Mouse (Mus musculus) urinary bladder, postnatal 14 days (tissue): ENCODE data around the gene Ech1.

Experiments
- DNase-seq: peaks from one replicate; pipeline ENCODE4 v3.0.0; 2021; ENCODE audit warnings: low spot score

The Ech1 gene

DNA sequence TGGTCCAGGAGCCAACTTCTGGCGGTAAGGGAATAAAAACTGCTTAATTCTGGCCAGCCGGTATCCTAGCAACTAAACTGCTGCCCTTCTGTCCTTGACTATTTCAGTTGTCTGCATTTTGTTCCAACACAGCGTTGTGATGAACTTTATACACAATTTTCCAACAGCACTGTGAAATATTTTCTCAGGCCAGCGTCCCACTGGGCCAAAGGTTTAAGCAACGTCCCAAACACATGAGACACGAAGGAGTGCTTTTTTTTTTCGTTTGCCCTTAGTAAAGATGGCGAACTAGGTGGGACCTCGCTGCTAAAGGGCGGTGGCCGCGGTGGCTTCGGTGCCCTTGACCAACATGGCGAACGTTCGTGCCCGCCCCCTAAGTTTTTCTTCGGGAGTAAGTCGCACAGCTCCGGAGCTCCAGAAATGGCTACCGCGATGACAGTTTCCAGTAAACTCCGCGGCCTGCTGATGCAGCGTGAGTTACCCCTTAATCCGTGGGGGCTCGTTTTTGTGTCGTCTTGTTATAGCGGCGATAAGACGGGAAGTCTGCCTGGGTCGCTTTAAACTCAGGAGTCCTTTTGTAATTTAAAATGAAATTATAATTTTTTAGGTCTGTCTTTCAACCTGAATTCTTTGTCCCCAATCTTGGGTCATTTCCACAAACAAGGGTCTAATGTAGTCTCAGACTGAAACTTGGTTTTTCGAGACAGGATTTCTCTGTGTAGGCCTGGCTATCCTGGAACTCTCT is at the start of gene Ech1:
Ech1 (plus strand) TSS at position 277 of the 745 bp plus-strand sequence.
- DNase-seq = peak; percentile 94

DNA sequence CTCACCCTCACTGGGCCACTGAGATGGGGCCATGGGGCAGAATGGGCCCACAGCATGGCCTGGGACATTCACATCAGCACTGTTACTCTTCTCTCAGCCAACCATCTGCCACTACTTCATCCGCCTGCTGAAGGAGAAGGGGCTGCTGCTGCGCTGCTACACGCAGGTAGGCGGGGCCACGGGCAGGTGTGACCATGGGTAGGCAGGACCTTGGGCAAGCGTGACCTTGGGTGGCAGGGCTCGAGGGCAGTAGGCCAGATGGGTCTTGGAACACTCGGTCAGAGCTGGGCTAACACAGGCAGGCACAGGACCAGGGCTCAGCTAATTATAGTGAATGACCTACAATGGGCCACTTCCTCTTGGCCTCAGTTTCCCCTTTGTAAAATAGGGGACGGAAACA is 46.2 kb upstream of the Ech1 start:
- DNase-seq = no peak

- DNase-seq = peak; percentile 92
Observed at GRCm38 (mm10) chr7:28780067-28780658, 44.9 kb upstream of the Ech1 start.

GRCm38 (mm10) chr7:28780857-28781256 is 44.2 kb upstream of the Ech1 start:
- DNase-seq = no peak

- no peak for DNase-seq
Observed at GRCm38 (mm10) chr7:28781261-28781663, 43.8 kb upstream of the Ech1 start.

DNA sequence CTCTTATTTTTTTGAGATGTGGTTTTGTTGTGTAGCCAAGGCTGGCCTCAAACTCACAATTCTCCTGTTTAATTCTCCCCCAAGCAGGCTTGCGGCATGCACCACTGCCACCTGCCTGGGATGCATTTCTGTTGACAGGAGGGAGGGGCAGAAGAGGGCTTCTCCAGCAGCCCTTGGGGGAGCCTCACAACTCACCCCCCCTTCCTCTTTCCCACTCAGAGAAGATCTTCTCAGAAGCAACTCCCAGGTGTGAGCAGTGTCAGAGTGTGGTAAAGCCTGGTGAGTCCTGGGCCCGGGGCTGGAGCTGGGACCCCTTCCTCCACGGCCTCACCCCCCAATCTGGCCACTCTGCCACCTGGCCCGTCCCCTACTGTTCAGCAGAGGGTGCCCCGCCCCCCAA is 39.9 kb upstream of the Ech1 start:
- no peak for DNase-seq

DNA sequence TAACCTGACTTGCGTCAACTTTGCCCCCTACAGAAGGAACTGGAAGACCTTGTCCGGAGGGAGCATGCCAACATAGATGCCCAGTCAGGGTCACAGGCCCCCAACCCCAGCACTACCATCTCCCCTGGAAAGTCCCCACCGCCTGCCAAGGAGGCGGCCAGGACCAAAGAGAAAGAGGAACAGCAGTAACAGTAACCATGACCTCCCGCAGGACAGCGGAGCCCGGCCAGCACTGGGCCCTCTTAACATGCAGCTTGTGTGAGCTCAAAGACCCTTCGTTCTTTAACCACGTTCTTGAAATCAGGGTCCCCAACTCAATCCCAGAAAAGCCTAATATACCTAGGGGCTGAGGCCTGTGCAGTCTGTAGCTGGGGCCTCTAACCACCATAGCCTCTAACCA is 37.1 kb upstream of the Ech1 start:
- DNase-seq = no peak

DNA sequence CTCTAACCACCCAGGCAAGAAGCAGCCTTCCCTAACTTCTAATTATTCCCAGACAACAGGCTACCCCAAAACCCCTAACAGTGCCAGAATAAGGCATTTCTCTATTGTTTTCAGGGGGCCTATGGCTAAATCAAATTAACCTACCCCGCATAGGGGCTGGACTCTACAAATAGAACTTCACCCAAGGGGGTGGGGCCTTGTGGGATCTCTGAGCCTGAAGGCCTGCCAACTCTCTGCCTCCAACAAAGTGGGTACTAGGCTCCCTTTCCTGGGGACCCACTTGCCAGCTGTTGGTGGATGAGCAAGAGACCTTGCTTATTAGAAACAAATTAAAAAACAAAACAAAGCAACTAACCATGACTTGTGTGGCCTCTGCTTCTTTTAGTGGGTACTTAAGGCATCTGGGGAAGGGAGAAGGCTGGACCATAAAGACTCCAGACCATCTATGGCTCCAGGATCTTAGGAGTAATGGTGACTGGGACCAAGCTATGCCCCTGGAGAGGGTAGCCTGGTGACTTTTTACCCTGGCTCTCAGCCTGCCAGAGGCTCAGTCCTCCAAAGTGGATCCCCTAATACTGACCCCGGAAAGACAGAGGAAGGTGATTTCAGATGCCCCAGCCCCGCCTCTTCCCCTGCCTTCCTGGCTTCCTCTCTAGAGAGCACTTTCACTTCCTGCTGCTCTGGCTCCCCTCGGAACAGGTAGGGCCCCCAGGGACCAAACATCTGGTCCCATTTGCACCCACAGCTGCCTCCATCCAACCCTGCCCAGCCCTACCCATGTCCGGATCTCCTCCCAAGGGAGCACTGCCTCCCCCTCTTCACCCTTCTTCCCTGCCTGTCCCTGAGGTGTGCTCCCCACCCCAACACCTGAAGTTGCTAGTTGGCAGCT is 36.5 kb upstream of the Ech1 start, which contains the start of gene Rinl:
Rinl (plus strand) TSS at position 663 of the 889 bp plus-strand sequence.
- no peak for DNase-seq

DNA sequence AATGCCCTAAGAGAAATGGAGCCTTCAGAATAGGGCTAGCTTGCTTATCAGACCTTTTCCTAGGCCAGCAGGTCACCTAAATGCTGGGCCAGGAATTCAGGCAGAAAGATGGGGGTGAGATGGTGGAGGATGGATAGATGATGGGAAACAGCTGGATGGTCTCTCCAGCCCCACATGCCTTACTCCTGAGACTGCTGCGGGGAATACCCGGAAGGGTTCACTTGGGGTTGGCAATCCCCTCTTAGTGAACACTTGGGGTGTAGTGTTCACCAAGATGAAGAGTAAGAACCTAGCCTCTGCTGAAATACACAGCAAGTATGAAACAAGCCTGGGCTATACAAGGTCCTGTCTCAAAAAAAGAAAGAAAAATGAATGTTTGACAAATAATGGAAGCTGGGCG is 35.8 kb upstream of the Ech1 start:
- no peak for DNase-seq

GRCm38 (mm10) chr7:28790066-28790806 is 34.8 kb upstream of the Ech1 start:
- no peak for DNase-seq

- DNase-seq = no peak
Observed at GRCm38 (mm10) chr7:28791706-28792105, 33.3 kb upstream of the Ech1 start.

DNA sequence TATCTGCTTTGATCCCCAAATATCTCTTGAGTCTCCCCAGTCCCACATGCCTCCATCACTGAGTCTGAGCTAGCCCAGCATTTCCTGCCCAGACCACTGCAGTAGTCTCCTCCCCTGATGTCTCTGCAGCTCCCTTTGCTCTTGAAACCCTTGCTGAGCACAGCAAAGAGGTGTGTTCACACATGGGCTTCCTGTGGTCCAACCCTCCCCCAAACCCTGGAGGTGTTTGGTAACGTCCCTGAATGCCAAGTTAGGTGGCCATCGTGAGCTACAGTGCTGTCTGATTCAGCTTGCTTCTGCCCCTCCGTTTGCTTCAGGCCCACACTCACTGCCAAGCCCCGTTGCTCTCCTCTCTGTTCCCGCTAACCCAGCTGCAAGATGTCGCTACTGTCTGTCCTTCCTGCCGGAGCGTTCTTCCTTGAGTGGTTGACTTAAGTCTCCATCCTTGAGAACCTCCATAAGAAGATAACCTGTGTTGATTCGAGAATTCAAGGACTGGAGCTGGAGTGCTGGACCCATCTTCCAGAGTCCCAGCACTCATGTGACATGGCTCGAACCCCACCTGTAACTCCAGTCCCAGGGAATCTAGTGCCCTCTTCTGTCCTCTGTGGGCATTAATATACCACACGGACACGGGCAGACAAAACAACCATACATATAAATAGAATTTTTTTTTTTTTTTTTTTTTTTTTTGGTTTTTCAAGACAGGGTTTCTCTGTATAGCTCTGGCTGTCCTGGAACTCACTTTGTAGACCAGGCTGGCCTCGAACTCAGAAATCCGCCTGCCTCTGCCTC is 32.4 kb upstream of the Ech1 start:
- DNase-seq = no peak

DNA sequence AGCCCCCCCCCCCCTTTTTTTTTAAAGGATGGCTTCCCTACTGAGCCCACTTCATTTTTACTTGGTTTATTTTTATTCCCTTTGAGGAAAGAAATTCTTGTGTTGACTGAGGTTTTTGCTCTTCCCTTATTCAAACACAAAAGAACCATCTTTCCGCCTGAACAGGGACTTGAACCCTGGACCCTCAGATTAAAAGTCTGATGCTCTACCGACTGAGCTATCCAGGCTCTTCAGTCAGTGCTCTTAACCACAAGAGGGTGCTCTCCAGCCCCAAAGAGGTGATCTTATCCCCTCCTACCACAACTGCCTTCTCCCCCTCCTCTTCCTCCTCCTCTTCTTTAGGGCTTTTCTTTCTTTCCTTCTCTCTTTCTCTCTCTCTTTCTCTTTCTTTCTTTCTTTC is 31.2 kb upstream of the Ech1 start:
- no peak for DNase-seq

DNA sequence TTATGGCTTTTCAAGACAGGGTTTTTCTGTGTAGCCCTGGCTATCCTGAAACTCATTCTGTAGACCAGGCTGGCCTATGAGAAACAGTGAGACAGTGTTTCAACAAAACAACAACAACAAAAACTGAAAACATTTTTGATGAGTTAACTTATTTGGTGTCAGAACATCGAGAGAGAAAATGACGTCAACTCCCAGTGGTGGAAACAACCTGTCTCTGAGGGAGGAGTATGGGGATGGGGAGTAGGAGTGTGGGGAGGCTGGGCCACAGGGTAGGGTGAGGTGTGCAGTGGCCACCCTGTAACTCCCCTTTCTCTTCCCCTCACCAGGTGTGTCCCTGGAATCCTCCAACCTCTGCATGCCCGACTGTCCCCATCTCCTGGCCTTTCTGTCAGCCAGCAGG is 30.5 kb upstream of the Ech1 start:
- no peak for DNase-seq

DNA sequence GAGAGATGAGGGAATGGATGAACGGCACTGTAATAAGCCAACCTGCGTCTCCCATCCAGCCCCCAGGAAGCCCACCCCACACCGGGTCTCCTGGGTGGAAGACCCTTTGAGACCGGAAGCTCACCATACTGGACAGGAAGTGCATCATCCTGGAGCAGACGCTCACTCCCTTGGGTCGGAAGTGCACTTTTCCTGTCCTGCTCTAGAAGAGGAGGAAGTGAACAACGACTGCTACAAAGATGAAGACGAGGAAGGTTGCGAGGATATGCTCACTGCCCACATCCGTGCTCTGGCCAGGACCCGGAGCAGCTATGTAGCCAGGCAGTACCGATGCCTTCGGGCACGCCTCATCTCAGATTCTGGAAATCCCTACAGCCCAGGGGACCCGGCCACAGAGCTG is 29.2 kb upstream of the Ech1 start:
- no peak for DNase-seq

- DNase-seq = peak; percentile 87
Observed at GRCm38 (mm10) chr7:28796562-28796975, 28.4 kb upstream of the Ech1 start.

DNA sequence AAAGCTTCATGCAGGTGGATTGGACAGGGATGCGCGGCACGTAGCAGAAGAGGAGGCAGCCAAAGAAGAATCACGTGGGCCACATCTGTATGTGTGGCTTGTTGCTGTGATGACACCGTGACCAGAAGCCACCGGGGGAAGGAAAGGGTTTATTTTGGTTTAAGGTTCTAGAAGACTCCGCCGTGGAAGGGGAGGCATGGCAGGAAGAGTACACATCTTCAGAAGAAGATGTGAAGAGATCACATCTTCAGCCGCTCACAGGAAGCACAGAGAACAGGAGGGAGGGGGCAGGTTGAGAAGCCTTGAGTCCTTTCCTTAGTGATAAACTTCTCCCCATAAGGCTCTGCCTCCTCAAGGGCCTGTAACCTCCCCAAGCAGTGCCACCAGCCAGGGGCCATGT is 25.0 kb upstream of the Ech1 start:
- no peak for DNase-seq

- DNase-seq = no peak
Observed at GRCm38 (mm10) chr7:28801451-28801850, 23.6 kb upstream of the Ech1 start.

- peak; percentile 88 for DNase-seq
Observed at GRCm38 (mm10) chr7:28801901-28802670, 22.9 kb upstream of the Ech1 start.

GRCm38 (mm10) chr7:28802846-28803588 is 22.0 kb upstream of the Ech1 start:
- DNase-seq = peak; percentile 60
